Comparison of ENCODE assay signal across 9 mouse cellular contexts in genomic region chr4:125085346-125085841, GRCm38 (mm10). TPM values are rescaled to one million over a fixed set of nuclear protein-coding genes. Genes with fewer than 3 reads are reported as not detected.
DNase-seq lines count a peak whose midpoint lies in the region; ATAC-seq and TF ChIP-seq lines count a peak whose summit lies in the region.
"Had no signal": no experiment of that assay in that cellular context is flagged by ENCODE, and none has a peak within 500 bp of the region (broad histone marks: within the 10 kb centered on the region; RNA-seq: fewer than 3 reads in every experiment).

No protein-coding gene starts in this region.

- DNase-seq in heart, adult 8-10 months (ENCODE audit: low spot score): no peak
- DNase-seq in embryonic facial prominence, embryonic 14.5 days (ENCODE audit: low spot score): peak; percentile 79
- DNase-seq in hindbrain, postnatal 0 days (ENCODE audit: low spot score): peak; percentile 82
- DNase-seq in limb, embryonic 11.5 days (ENCODE audit: low spot score): no peak
- DNase-seq in midbrain, embryonic 14.5 days: peak; percentile 90
- peak; percentile 62 for DNase-seq in thymus, postnatal 0 days (ENCODE audit: low spot score)

- peaks cover 14% of the 10 kb centered on the region for H3K4me1 ChIP-seq in heart, embryonic 16.5 days (ENCODE audit: control insufficient read depth, insufficient read depth, low read length)
- peaks cover 10% of the 10 kb centered on the region for H3K4me1 ChIP-seq in embryonic facial prominence, embryonic 14.5 days (ENCODE audit: control insufficient read depth, insufficient read depth, low read length)
- 0 out of 2 replicates have a peak, but pooled peaks cover 3% of the 10 kb centered on the region for H3K4me1 ChIP-seq in hindbrain, postnatal 0 days (ENCODE audit: insufficient read depth, low read length)
- H3K4me1 ChIP-seq in limb, embryonic 11.5 days (ENCODE audit: control insufficient read depth, insufficient read depth, low read length): peaks cover 7% of the 10 kb centered on the region; the same call in 1 of the 2 replicates
- H3K4me1 ChIP-seq in midbrain, embryonic 14.5 days (ENCODE audit: control insufficient read depth, insufficient read depth, low read length): peaks cover 19% of the 10 kb centered on the region

- peaks cover 18% of the 10 kb centered on the region for H3K36me3 ChIP-seq in heart, embryonic 16.5 days (ENCODE audit: control insufficient read depth, insufficient read depth)
- peaks cover 40% of the 10 kb centered on the region for H3K36me3 ChIP-seq in embryonic facial prominence, embryonic 14.5 days (ENCODE audit: control insufficient read depth, insufficient read depth, low read length)
- H3K36me3 ChIP-seq in hindbrain, postnatal 0 days (ENCODE audit: insufficient read depth, low read length): peaks cover 32% of the 10 kb centered on the region; the same call in 1 of the 2 replicates
- peaks cover 11% of the 10 kb centered on the region for H3K36me3 ChIP-seq in limb, embryonic 11.5 days (ENCODE audit: control insufficient read depth, insufficient read depth, low read length)
- peaks cover 34% of the 10 kb centered on the region for H3K36me3 ChIP-seq in midbrain, embryonic 14.5 days (ENCODE audit: control insufficient read depth, insufficient read depth, low read length)

- no peaks in the 10 kb centered on the region; the same call in 1 of the 2 replicates for H3K9me3 ChIP-seq in heart, embryonic 16.5 days (replicated peaks; ENCODE audit: control insufficient read depth, low read length)
- no peaks in the 10 kb centered on the region for H3K9me3 ChIP-seq in embryonic facial prominence, embryonic 14.5 days (ENCODE audit: control insufficient read depth, low read length)
- no peaks in the 10 kb centered on the region for H3K9me3 ChIP-seq in hindbrain, postnatal 0 days (ENCODE audit: low read length)
- H3K9me3 ChIP-seq in limb, embryonic 11.5 days (ENCODE audit: control insufficient read depth, low read length): no peaks in the 10 kb centered on the region
- no peaks in the 10 kb centered on the region for H3K9me3 ChIP-seq in midbrain, embryonic 14.5 days (ENCODE audit: control insufficient read depth, low read length)

- H3K9ac ChIP-seq in heart, embryonic 16.5 days (ENCODE audit: low read length): peak overlapping the region; percentile 89
- H3K9ac ChIP-seq in embryonic facial prominence, embryonic 14.5 days (ENCODE audit: low read depth, low read length): peak overlapping the region; percentile 89
- H3K9ac ChIP-seq in hindbrain, postnatal 0 days (replicated peaks; ENCODE audit: low read length): peak overlapping the region; percentile 94
- H3K9ac ChIP-seq in limb, embryonic 11.5 days (ENCODE audit: low read length): peak overlapping the region; percentile 95
- H3K9ac ChIP-seq in midbrain, embryonic 14.5 days (replicated peaks; ENCODE audit: low read length): peak overlapping the region; percentile 73

- peak overlapping the region; percentile 93 for H3K4me3 ChIP-seq in heart, embryonic 16.5 days (ENCODE audit: low read length)
- peak overlapping the region; percentile 93 for H3K4me3 ChIP-seq in embryonic facial prominence, embryonic 14.5 days (ENCODE audit: low read depth, low read length)
- peak overlapping the region; percentile 94 for H3K4me3 ChIP-seq in hindbrain, postnatal 0 days (ENCODE audit: low read length)
- peak overlapping the region; percentile 77 for H3K4me3 ChIP-seq in limb, embryonic 11.5 days (ENCODE audit: low read depth, low read length)
- H3K4me3 ChIP-seq in midbrain, embryonic 14.5 days (replicated peaks; ENCODE audit: low read depth, low read length): peak overlapping the region; percentile 84

- peak overlapping the region; percentile 98 for H3K27ac ChIP-seq in heart, embryonic 16.5 days (ENCODE audit: low read length)
- H3K27ac ChIP-seq in embryonic facial prominence, embryonic 14.5 days (replicated peaks; ENCODE audit: low read depth, low read length): peak overlapping the region; percentile 96
- H3K27ac ChIP-seq in hindbrain, postnatal 0 days: peak overlapping the region; percentile 99
- H3K27ac ChIP-seq in limb, embryonic 11.5 days (replicated peaks; ENCODE audit: low read depth, low read length): peak overlapping the region; percentile 96
- H3K27ac ChIP-seq in midbrain, embryonic 14.5 days (replicated peaks; ENCODE audit: low read depth, low read length): peak overlapping the region; percentile 99

- ATAC-seq in heart, embryonic 16.5 days (replicated peaks; ENCODE audit: extremely low read depth, insufficient read depth, low FRiP score): peak; percentile 95
- peak; percentile 53 for ATAC-seq in activated CD4-positive, CD25-positive, alpha-beta regulatory T cell, adult 4 months
- peak; percentile 95 for ATAC-seq in embryonic facial prominence, embryonic 14.5 days (ENCODE audit: low read depth)
- peak; percentile 93 for ATAC-seq in hindbrain, postnatal 0 days
- ATAC-seq in limb, embryonic 11.5 days (ENCODE audit: insufficient number of reproducible peaks, low FRiP score, low TSS enrichment, low read depth): peak; percentile 87
- peak; percentile 88 for ATAC-seq in midbrain, embryonic 14.5 days (ENCODE audit: low FRiP score, low TSS enrichment)

- peak overlapping the region; percentile 96 for H3K4me2 ChIP-seq in heart, embryonic 16.5 days (ENCODE audit: low read depth, low read length)
- peak overlapping the region; percentile 90 for H3K4me2 ChIP-seq in embryonic facial prominence, embryonic 14.5 days (ENCODE audit: low read depth, low read length)
- H3K4me2 ChIP-seq in hindbrain, postnatal 0 days (ENCODE audit: low read depth, low read length): peak overlapping the region; percentile 75
- H3K4me2 ChIP-seq in limb, embryonic 11.5 days (ENCODE audit: low read depth, severe bottlenecking): peak overlapping the region; percentile 83
- peak overlapping the region; percentile 83 for H3K4me2 ChIP-seq in midbrain, embryonic 14.5 days (ENCODE audit: low read length)

- no peak for TF ChIP-seq CTCF in hindbrain, postnatal 0 days (IDR thresholded peaks at IDR 0.05; ENCODE audit: low read depth)

- WGBS in heart, embryonic 16.5 days: under 1% methylated on average over 45 of the region's 45 CpGs
- WGBS in embryonic facial prominence, embryonic 14.5 days: 0% methylated on average over 20 of the region's 45 CpGs
- WGBS in hindbrain, postnatal 0 days: under 1% methylated on average over 38 of the region's 45 CpGs
- under 1% methylated on average over 35 of the region's 45 CpGs for WGBS in limb, embryonic 11.5 days
- under 1% methylated on average over 44 of the region's 45 CpGs for whole genome bisulfite sequencing in midbrain, embryonic 14.5 days

- H3K27me3 ChIP-seq in heart, embryonic 16.5 days (ENCODE audit: control insufficient read depth, insufficient read depth, low read length): no peaks in the 10 kb centered on the region
- no peaks in the 10 kb centered on the region for H3K27me3 ChIP-seq in embryonic facial prominence, embryonic 14.5 days (replicated peaks; ENCODE audit: control insufficient read depth, insufficient read depth, low read length)
- H3K27me3 ChIP-seq in hindbrain, postnatal 0 days (ENCODE audit: insufficient read depth, low read length): no peaks in the 10 kb centered on the region
- H3K27me3 ChIP-seq in limb, embryonic 11.5 days (ENCODE audit: control insufficient read depth, insufficient read depth, low read length): no peaks in the 10 kb centered on the region
- no peaks in the 10 kb centered on the region for H3K27me3 ChIP-seq in midbrain, embryonic 14.5 days (ENCODE audit: control insufficient read depth, insufficient read depth, low read length)

RNA-seq across cellular contexts. Expression of gene Meaf6, which starts 0.5 kb away (rescaled TPM):
- 37.0 and 40.5 TPM in 2 replicates for polyA plus RNA-seq in heart, embryonic 16.5 days (2015; fragmentation: Nextera tagmentation; extraction: Ambion mirVana)
- total RNA-seq in heart, adult 8-10 months (2022): 10 to 100 TPM; 13.3 to 20.8 (median 19.9) TPM
- polyA plus RNA-seq in activated CD4-positive, CD25-positive, alpha-beta regulatory T cell, adult 4 months (2017; shearing (Covaris generic)): 10 to 100 TPM; 62.6 to 68.1 TPM
- polyA plus RNA-seq in embryonic facial prominence, embryonic 14.5 days (2014; fragmentation: Nextera tagmentation; extraction: Ambion mirVana): 53.5 and 56.4 TPM in 2 replicates
- total RNA-seq in hindbrain, postnatal 0 days (2014; rRNA removed): 47.0 and 50.4 TPM in 2 replicates
- polyA plus RNA-seq in hindbrain, postnatal 0 days (2015; fragmentation: Nextera tagmentation; extraction: Ambion mirVana): 131 and 133 TPM in 2 replicates
- polyA plus RNA-seq in limb, embryonic 11.5 days (2014; fragmentation: Nextera tagmentation; extraction: Ambion mirVana): 90.1 and 97.4 TPM in 2 replicates
- polyA plus RNA-seq in midbrain, embryonic 14.5 days (2014; fragmentation: Nextera tagmentation; extraction: Ambion mirVana): 171 and 183 TPM in 2 replicates
- polyA plus RNA-seq in thymus, postnatal 0 days (2015; fragmentation: Nextera tagmentation; extraction: Ambion mirVana): 48.4 and 57.8 TPM in 2 replicates

RNA-seq across cellular contexts. Expression of gene Snip1, which starts 18.9 kb away (rescaled TPM):
- 18.5 and 19.0 TPM in 2 replicates for polyA plus RNA-seq in heart, embryonic 16.5 days (2015; fragmentation: Nextera tagmentation; extraction: Ambion mirVana)
- 1 to 10 TPM; 6.2 to 8.1 (median 7.6) TPM for total RNA-seq in heart, adult 8-10 months (2022)
- polyA plus RNA-seq in activated CD4-positive, CD25-positive, alpha-beta regulatory T cell, adult 4 months (2017; shearing (Covaris generic)): 10 to 100 TPM in 1 of 2 experiments, 1 to 10 TPM in 1; 8.2 to 10.6 TPM
- polyA plus RNA-seq in embryonic facial prominence, embryonic 14.5 days (2014; fragmentation: Nextera tagmentation; extraction: Ambion mirVana): 26.2 and 29.9 TPM in 2 replicates
- 29.2 and 35.0 TPM in 2 replicates for total RNA-seq in hindbrain, postnatal 0 days (2014; rRNA removed)
- polyA plus RNA-seq in hindbrain, postnatal 0 days (2015; fragmentation: Nextera tagmentation; extraction: Ambion mirVana): 15.7 and 16.3 TPM in 2 replicates
- 40.4 and 41.6 TPM in 2 replicates for polyA plus RNA-seq in limb, embryonic 11.5 days (2014; fragmentation: Nextera tagmentation; extraction: Ambion mirVana)
- polyA plus RNA-seq in midbrain, embryonic 14.5 days (2014; fragmentation: Nextera tagmentation; extraction: Ambion mirVana): 27.7 and 31.2 TPM in 2 replicates
- 37.3 and 38.2 TPM in 2 replicates for polyA plus RNA-seq in thymus, postnatal 0 days (2015; fragmentation: Nextera tagmentation; extraction: Ambion mirVana)

RNA-seq across cellular contexts. Expression of gene Dnali1, which starts 19.9 kb away (rescaled TPM):
- polyA plus RNA-seq in heart, embryonic 16.5 days (2015; fragmentation: Nextera tagmentation; extraction: Ambion mirVana): 0.63 and 0.92 TPM in 2 replicates
- under 1 TPM in 1 of 4 experiments, not detected in 3; 0.11 TPM for total RNA-seq in heart, adult 8-10 months (2022)
- not detected for polyA plus RNA-seq in activated CD4-positive, CD25-positive, alpha-beta regulatory T cell, adult 4 months (2017; shearing (Covaris generic))
- 0.71 and 4.3 TPM in 2 replicates for polyA plus RNA-seq in embryonic facial prominence, embryonic 14.5 days (2014; fragmentation: Nextera tagmentation; extraction: Ambion mirVana)
- total RNA-seq in hindbrain, postnatal 0 days (2014; rRNA removed): 0.73 and 2.4 TPM in 2 replicates
- 1.4 and 1.5 TPM in 2 replicates for polyA plus RNA-seq in hindbrain, postnatal 0 days (2015; fragmentation: Nextera tagmentation; extraction: Ambion mirVana)
- 0.09 TPM in 2 replicates for polyA plus RNA-seq in limb, embryonic 11.5 days (2014; fragmentation: Nextera tagmentation; extraction: Ambion mirVana)
- 0.92 and 1.0 TPM in 2 replicates for polyA plus RNA-seq in midbrain, embryonic 14.5 days (2014; fragmentation: Nextera tagmentation; extraction: Ambion mirVana)
- polyA plus RNA-seq in thymus, postnatal 0 days (2015; fragmentation: Nextera tagmentation; extraction: Ambion mirVana): 0.22 and 0.30 TPM in 2 replicates
- total RNA-seq: gastrocnemius, postnatal 36 days had no signal

RNA-seq across cellular contexts. Expression of gene Zc3h12a, which starts 42.2 kb away (rescaled TPM):
- polyA plus RNA-seq in heart, embryonic 16.5 days (2015; fragmentation: Nextera tagmentation; extraction: Ambion mirVana): 0.69 and 1.6 TPM in 2 replicates
- total RNA-seq in heart, adult 8-10 months (2022): 1 to 10 TPM; 3.5 to 5.7 (median 3.9) TPM
- 1 to 10 TPM; 5.0 to 5.9 TPM for polyA plus RNA-seq in activated CD4-positive, CD25-positive, alpha-beta regulatory T cell, adult 4 months (2017; shearing (Covaris generic))
- 0.71 and 1.2 TPM in 2 replicates for polyA plus RNA-seq in embryonic facial prominence, embryonic 14.5 days (2014; fragmentation: Nextera tagmentation; extraction: Ambion mirVana)
- total RNA-seq in hindbrain, postnatal 0 days (2014; rRNA removed): not detected in 2 replicates
- 0.16 and 0.31 TPM in 2 replicates for polyA plus RNA-seq in hindbrain, postnatal 0 days (2015; fragmentation: Nextera tagmentation; extraction: Ambion mirVana)
- polyA plus RNA-seq in limb, embryonic 11.5 days (2014; fragmentation: Nextera tagmentation; extraction: Ambion mirVana): 0.63 and 0.82 TPM in 2 replicates
- polyA plus RNA-seq in midbrain, embryonic 14.5 days (2014; fragmentation: Nextera tagmentation; extraction: Ambion mirVana): 0.22 and 0.46 TPM in 2 replicates
- polyA plus RNA-seq in thymus, postnatal 0 days (2015; fragmentation: Nextera tagmentation; extraction: Ambion mirVana): 3.0 and 3.5 TPM in 2 replicates

Comparison
In these comparisons a context has a peak if more than half of its experiments do, and no peak if none do; other contexts are left out.
1. DNase-seq: peak in embryonic facial prominence, embryonic 14.5 days (single experiment), hindbrain, postnatal 0 days (single experiment), midbrain, embryonic 14.5 days (single experiment) and thymus, postnatal 0 days (single experiment); none in heart, adult 8-10 months (single experiment) and limb, embryonic 11.5 days (single experiment).
2. Peak in every context shown above with its lines, with median percentiles within 50 percentile points of each other: ATAC-seq, H3K27ac ChIP-seq, H3K4me2 ChIP-seq, H3K4me3 ChIP-seq and H3K9ac ChIP-seq.